Mouse (Mus musculus) spleen, postnatal 36 days (tissue): ENCODE data around the gene Kmt2e.

Experiments
- DNase-seq, 2 experiments: peaks; one replicate each; pipeline ENCODE4 v3.0.0; 2022; ENCODE audit warnings: low spot score in 2 of 2, mixed read lengths in 1 of 2

The Kmt2e gene

GRCm38 (mm10) chr5:23433720-23434597, at the start of gene Kmt2e:
Gene Kmt2e, plus strand, starts transcription at chr5:23434441.
- peak; percentile 90 to 92 for DNase-seq

GRCm38 (mm10) chr5:23385136-23385535, 49.1 kb upstream of the Kmt2e start:
- DNase-seq = peak; percentile 54 to 57

- no peak for DNase-seq
These were observed 48.5 kb upstream of the Kmt2e start for GRCm38 (mm10) chr5:23385763-23386217.

GRCm38 (mm10) chr5:23386562-23387312, 47.5 kb upstream of the Kmt2e start:
- peak; percentile 96 to 97 for DNase-seq

- no peak for DNase-seq
These were observed 47.0 kb upstream of the Kmt2e start for GRCm38 (mm10) chr5:23387313-23387666.

- DNase-seq = no peak
These were observed 46.1 kb upstream of the Kmt2e start for GRCm38 (mm10) chr5:23388091-23388490.

- peak in 1 of 2 experiments; percentile 17 for DNase-seq
These were observed 44.5 kb upstream of the Kmt2e start for GRCm38 (mm10) chr5:23389601-23390305.

- DNase-seq = no peak
These were observed 42.5 kb upstream of the Kmt2e start for GRCm38 (mm10) chr5:23391714-23392113.

GRCm38 (mm10) chr5:23393870-23394269, 40.4 kb upstream of the Kmt2e start:
- DNase-seq = no peak

GRCm38 (mm10) chr5:23394366-23395145, 39.7 kb upstream of the Kmt2e start:
- no peak for DNase-seq

- no peak for DNase-seq
These were observed 38.5 kb upstream of the Kmt2e start for GRCm38 (mm10) chr5:23395721-23396120.

- DNase-seq = no peak
These were observed 37.5 kb upstream of the Kmt2e start for GRCm38 (mm10) chr5:23396756-23397155.

GRCm38 (mm10) chr5:23400156-23400555, 34.1 kb upstream of the Kmt2e start:
- DNase-seq = no peak

- no peak for DNase-seq
These were observed 33.4 kb upstream of the Kmt2e start for GRCm38 (mm10) chr5:23400868-23401267.

GRCm38 (mm10) chr5:23401368-23401767, 32.9 kb upstream of the Kmt2e start:
- DNase-seq = no peak

GRCm38 (mm10) chr5:23401999-23402398, 32.2 kb upstream of the Kmt2e start:
- no peak for DNase-seq

- DNase-seq = no peak
These were observed 31.1 kb upstream of the Kmt2e start for GRCm38 (mm10) chr5:23403161-23403560.

- peak in 1 of 2 experiments; percentile 31 for DNase-seq
These were observed 28.4 kb upstream of the Kmt2e start for GRCm38 (mm10) chr5:23405666-23406404.

- DNase-seq = no peak
These were observed 27.9 kb upstream of the Kmt2e start for GRCm38 (mm10) chr5:23406405-23406745.

GRCm38 (mm10) chr5:23408106-23408505, 26.1 kb upstream of the Kmt2e start:
- DNase-seq = no peak
